Mouse (Mus musculus) CD4-positive helper T cell, adult 2 months (primary cell): ENCODE measurements around the gene Rnf114.

Experiments used
- DNase-seq: peaks from one replicate; pipeline ENCODE4 v3.0.0-alpha.2; 2012; ENCODE audit warnings: low read depth, missing footprints, low spot score

The Rnf114 gene

GRCm38 (mm10) chr2:167539536-167540476 is 47.4 kb downstream of the Rnf114 start:
- DNase-seq = no peak

GRCm38 (mm10) chr2:167540477-167541110 is 48.1 kb downstream of the Rnf114 start:
- no peak for DNase-seq

GRCm38 (mm10) chr2:167541324-167541723 is 48.9 kb downstream of the Rnf114 start:
- DNase-seq = no peak

- no peak for DNase-seq
Observed at GRCm38 (mm10) chr2:167541761-167542160, 49.3 kb downstream of the Rnf114 start.

- no peak for DNase-seq
Observed at GRCm38 (mm10) chr2:167542361-167542760, 49.9 kb downstream of the Rnf114 start.

- no peak for DNase-seq
Observed at GRCm38 (mm10) chr2:167543121-167544003, 50.9 kb downstream of the Rnf114 start.

- DNase-seq = no peak
Observed at GRCm38 (mm10) chr2:167544004-167544356, 51.5 kb downstream of the Rnf114 start.

- no peak for DNase-seq
Observed at GRCm38 (mm10) chr2:167544456-167544855, 52.0 kb downstream of the Rnf114 start.

GRCm38 (mm10) chr2:167546447-167547195 is 54.2 kb downstream of the Rnf114 start:
- DNase-seq = no peak

GRCm38 (mm10) chr2:167547444-167547843 is 55.0 kb downstream of the Rnf114 start:
- no peak for DNase-seq

GRCm38 (mm10) chr2:167548961-167549360 is 56.5 kb downstream of the Rnf114 start:
- DNase-seq = no peak

GRCm38 (mm10) chr2:167550341-167550854 is 58.0 kb downstream of the Rnf114 start:
- DNase-seq = no peak

GRCm38 (mm10) chr2:167551342-167551920 is 59.0 kb downstream of the Rnf114 start:
- no peak for DNase-seq

- no peak for DNase-seq
Observed at GRCm38 (mm10) chr2:167552292-167552691, 59.8 kb downstream of the Rnf114 start.

- DNase-seq = no peak
Observed at GRCm38 (mm10) chr2:167552927-167553402, 60.5 kb downstream of the Rnf114 start.

- no peak for DNase-seq
Observed at GRCm38 (mm10) chr2:167555766-167556165, 63.3 kb downstream of the Rnf114 start.

- no peak for DNase-seq
Observed at GRCm38 (mm10) chr2:167559413-167559812, 67.0 kb downstream of the Rnf114 start.

GRCm38 (mm10) chr2:167562101-167562500 is 69.7 kb downstream of the Rnf114 start:
- no peak for DNase-seq

GRCm38 (mm10) chr2:167563035-167563434 is 70.6 kb downstream of the Rnf114 start:
- DNase-seq = no peak

GRCm38 (mm10) chr2:167563703-167564102 is 71.3 kb downstream of the Rnf114 start:
- DNase-seq = no peak
